10 mouse cellular contexts compared by ENCODE assay signal in the genomic region with DNA sequence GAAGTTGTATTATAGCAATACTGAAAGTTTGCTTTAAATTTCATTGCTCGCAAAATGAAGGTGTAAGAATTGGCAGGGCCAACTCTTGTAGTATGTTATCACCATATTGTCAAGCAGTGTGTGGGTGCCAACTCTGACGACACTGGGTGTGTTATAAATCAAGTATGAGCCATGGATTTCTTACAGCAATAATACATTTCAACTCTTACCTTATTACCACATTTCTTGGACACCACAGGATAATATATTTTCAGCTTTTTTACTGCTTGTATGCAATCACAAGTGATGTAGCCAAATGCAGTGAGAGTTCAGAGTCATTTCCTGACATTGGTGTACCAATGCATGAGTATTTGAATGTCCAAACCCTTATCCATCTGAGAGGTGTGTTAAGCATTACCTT.
"Had no signal": no experiment of that assay in that cellular context is flagged by ENCODE, and none has a peak within 500 bp of the region (broad histone marks: within the 10 kb centered on the region; RNA-seq: fewer than 3 reads in every experiment).

No protein-coding gene starts in this region.

- DNase-seq: kidney, adult 9 months; kidney, postnatal 14 days; kidney, postnatal 4 days; liver, postnatal 0 days; lung, postnatal 14 days; lung, postnatal 4 days; midbrain, embryonic 14.5 days; thymus, adult 2 months; thymus, postnatal 14 days; thymus, postnatal 4 days had no signal
